Mouse (Mus musculus) frontal cortex, adult (tissue): ENCODE results near the gene Psme2.

Experiments used
- ATAC-seq: cut with Nextera tagmentation; 2 replicates; pipeline ENCODE4 v1.9.2; 2017; ENCODE audit warnings: mild to moderate bottlenecking, moderate library complexity, mixed read lengths; ENCODE audit not compliant: low TSS enrichment

Psme2 gene

GRCm38 (mm10) chr14:55567496-55567895 lies 23.4 kb downstream of the Psme2 start:
- ATAC-seq, result no peak

- no peak for ATAC-seq
These were observed 25.2 kb downstream of the Psme2 start for GRCm38 (mm10) chr14:55565748-55566147.

GRCm38 (mm10) chr14:55563249-55563648 lies 27.7 kb downstream of the Psme2 start:
- ATAC-seq, result no peak

- ATAC-seq, result no peak
These were observed 29.1 kb downstream of the Psme2 start for GRCm38 (mm10) chr14:55561860-55562259.

- ATAC-seq, result peak; percentile 88
These were observed 30.5 kb downstream of the Psme2 start, which contains the start of gene A730061H03Rik for GRCm38 (mm10) chr14:55560202-55561073. Gene A730061H03Rik, minus strand, starts transcription at chr14:55560406.

GRCm38 (mm10) chr14:55559799-55560201 lies 31.1 kb downstream of the Psme2 start, which contains the start of gene Dcaf11:
Gene Dcaf11, plus strand, starts transcription at chr14:55560006.
- peak; percentile 77 for ATAC-seq

- ATAC-seq, result no peak
These were observed 32.0 kb downstream of the Psme2 start for GRCm38 (mm10) chr14:55558740-55559448.

- ATAC-seq, result no peak
These were observed 33.3 kb downstream of the Psme2 start for GRCm38 (mm10) chr14:55557587-55557986.

GRCm38 (mm10) chr14:55557003-55557402 lies 33.9 kb downstream of the Psme2 start:
- no peak for ATAC-seq

- ATAC-seq, result no peak
These were observed 35.1 kb downstream of the Psme2 start for GRCm38 (mm10) chr14:55555788-55556187.

- no peak for ATAC-seq
These were observed 36.3 kb downstream of the Psme2 start for GRCm38 (mm10) chr14:55554635-55555034.

GRCm38 (mm10) chr14:55551794-55552193 lies 39.1 kb downstream of the Psme2 start:
- ATAC-seq, result no peak

GRCm38 (mm10) chr14:55551347-55551746 lies 39.6 kb downstream of the Psme2 start:
- no peak for ATAC-seq

- ATAC-seq, result no peak
These were observed 40.7 kb downstream of the Psme2 start for GRCm38 (mm10) chr14:55550191-55550590.

- no peak for ATAC-seq
These were observed 46.6 kb downstream of the Psme2 start for GRCm38 (mm10) chr14:55544334-55544733.

- no peak for ATAC-seq
These were observed 48.6 kb downstream of the Psme2 start for GRCm38 (mm10) chr14:55542268-55542667.

GRCm38 (mm10) chr14:55540787-55541321 lies 50.1 kb downstream of the Psme2 start:
- ATAC-seq, result peak; percentile 45

GRCm38 (mm10) chr14:55540067-55540786 lies 50.7 kb downstream of the Psme2 start, which contains the start of gene Pck2:
Gene Pck2, plus strand, starts transcription at chr14:55540266.
- ATAC-seq, result peak; percentile 83
